Mouse (Mus musculus) thymus, postnatal 10 days (tissue): Measurements from ENCODE around the gene Erich6b.

ENCODE experiments used
- DNase-seq, 2 experiments: peaks; one replicate each; pipeline ENCODE4 v3.0.0; 2021; ENCODE audit warnings: low spot score in 2 of 2

Erich6b gene

DNA sequence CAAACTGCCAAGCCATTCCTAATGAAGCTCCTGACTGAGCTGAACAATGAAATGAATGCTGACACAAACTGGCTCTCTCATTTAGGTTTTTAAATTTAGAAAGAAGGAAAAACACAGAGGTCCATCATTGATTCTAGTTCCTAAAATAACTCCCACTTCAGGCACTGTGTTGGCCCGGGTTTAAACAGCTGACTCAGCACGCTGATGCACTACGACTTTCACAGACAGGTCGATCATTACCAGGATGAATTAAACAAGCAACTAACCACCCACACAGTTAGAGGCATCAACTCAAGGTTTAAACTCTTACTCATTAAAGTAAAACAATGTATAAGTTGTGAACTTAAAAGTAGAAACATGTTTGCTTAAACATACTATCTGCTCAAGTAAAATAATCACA is 64.6 kb downstream of the Erich6b start:
- no peak for DNase-seq

DNA sequence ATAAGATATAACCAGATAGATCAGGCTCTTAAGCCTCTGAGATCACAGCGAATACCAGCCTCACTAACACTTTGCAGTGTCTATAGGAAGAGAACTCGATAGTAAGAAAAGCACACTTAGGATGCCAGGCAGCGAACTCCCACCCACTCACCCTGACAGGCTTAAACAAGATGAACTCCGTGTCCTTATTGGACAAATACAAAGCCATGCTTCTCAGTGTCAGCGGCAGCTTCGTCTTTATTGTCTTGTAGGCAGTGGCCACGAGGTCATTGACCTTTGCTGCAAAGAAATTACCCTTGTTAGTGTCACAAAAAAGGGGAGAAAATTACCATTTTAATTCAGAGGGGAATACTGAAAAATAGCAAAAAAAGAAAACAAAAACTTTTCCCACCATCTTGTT is 65.7 kb downstream of the Erich6b start:
- DNase-seq, result no peak

DNA sequence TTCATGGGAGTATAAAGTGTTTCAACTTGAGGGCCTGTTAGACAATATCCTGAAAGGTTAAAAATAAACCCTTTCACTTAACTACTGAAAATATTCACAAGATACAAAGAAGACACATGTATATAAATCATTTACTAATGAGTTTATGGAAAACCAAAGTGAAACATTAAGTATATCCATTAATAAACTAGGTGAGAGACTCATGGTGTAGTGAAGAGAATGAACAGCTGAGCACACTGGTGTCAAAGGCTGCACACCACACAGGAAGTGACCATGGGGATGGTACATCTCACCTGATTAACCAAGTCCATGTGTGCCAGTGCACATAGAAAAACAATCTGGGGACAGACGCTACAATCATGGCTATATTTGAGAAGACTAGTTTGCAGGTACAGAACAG is 66.9 kb downstream of the Erich6b start:
- DNase-seq, result no peak

DNA sequence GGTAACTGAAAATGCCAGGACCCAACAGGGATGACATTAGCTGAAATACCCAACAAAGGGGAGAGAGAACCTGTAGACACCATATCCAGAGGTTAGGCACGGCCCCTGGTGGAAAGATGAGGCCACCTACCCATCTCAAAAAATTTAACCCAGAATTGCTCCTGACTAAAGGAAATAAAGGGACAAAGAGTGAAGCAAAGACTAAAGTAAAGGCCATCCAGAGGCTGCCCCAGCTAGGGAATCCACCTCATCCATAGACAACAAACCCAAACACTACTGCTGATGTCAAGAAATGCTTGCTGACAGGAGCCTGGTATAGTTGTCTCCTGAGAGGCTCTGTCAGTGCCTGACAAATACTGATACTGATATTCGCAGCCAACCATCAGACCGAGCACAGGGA is 69.7 kb downstream of the Erich6b start:
- DNase-seq, result no peak

GRCm38 (mm10) chr14:75712687-75713086 is 70.6 kb downstream of the Erich6b start:
- no peak for DNase-seq

GRCm38 (mm10) chr14:75713661-75714060 is 71.6 kb downstream of the Erich6b start:
- no peak for DNase-seq

DNA sequence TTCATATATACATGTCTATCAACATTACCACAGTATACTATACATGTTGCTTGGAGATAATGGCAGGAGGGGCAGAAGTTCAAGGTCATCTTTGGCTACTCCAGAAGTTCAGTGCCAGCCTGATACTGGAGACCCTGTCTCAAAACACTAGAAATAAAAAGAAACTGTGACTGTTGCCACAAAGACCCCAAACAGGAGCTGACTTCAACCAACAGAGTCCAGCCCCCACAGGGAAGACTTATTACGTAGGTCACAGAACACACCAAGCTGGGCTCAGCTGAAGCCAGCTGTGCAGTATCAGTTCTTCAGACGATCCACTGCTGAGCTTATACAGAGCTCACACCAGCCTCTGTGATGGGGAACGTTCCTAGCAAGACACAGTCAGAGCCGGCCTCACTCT is 74.4 kb downstream of the Erich6b start:
- DNase-seq, result no peak
